Mouse (Mus musculus) heart, embryonic 14.5 days (tissue): ENCODE results near the gene Gpr146. TPM values are rescaled to one million over a fixed set of nuclear protein-coding genes. Genes with fewer than 3 reads are reported as not detected.

ENCODE experiments used
- ATAC-seq: fragments of 200-750 bp; cut with Nextera tagmentation; 2 replicates; pipeline ENCODE4 v1.8.0; 2017; ENCODE audit warnings: low read depth, moderate TSS enrichment; ENCODE audit not compliant: insufficient number of reproducible peaks, insufficient read depth, low FRiP score
- H3K27ac ChIP-seq, 2 experiments: fragments of 200-500 bp in 1 of 2; fragments of 300-500 bp in 1 of 2; sonication (generic) in 1 of 2; replicated peaks in 1 of 2; 2 replicates each; pipeline ENCODE4 v1.5.1; 2012 to 2014; ENCODE audit warnings: low read depth in 2 of 2, low read length in 2 of 2, control low read depth in 1 of 2, mild to moderate bottlenecking in 1 of 2, mixed read lengths in 1 of 2; ENCODE audit not compliant: control insufficient read depth in 1 of 2, insufficient read depth in 1 of 2
- H3K27me3 ChIP-seq: fragments of 300-500 bp; sonication (generic); 2 replicates; pipeline ENCODE4 v1.6.1; 2014; ENCODE audit warnings: mild to moderate bottlenecking, low read length, control low read depth; ENCODE audit not compliant: control insufficient read depth, insufficient read depth
- H3K36me3 ChIP-seq: fragments of 300-500 bp; sonication (generic); 2 replicates; pipeline ENCODE4 v1.6.1; 2014; ENCODE audit warnings: mild to moderate bottlenecking, control low read depth, low read length, mixed read lengths; ENCODE audit not compliant: control insufficient read depth, insufficient read depth
- H3K4me1 ChIP-seq, 2 experiments: fragments of 200-500 bp in 1 of 2; fragments of 300-500 bp in 1 of 2; sonication (generic) in 1 of 2; 2 replicates each; pipeline ENCODE4 v1.6.1; 2012 to 2014; ENCODE audit warnings: low read length in 2 of 2, control low read depth in 1 of 2, mixed read lengths in 1 of 2; ENCODE audit not compliant: control insufficient read depth in 2 of 2, insufficient read depth in 2 of 2
- H3K4me2 ChIP-seq: fragments of 300-500 bp; sonication (generic); 2 replicates; pipeline ENCODE4 v1.6.1; 2014; ENCODE audit warnings: mild to moderate bottlenecking, low read length
- H3K4me3 ChIP-seq, 2 experiments: fragments of 200-500 bp in 1 of 2; fragments of 300-500 bp in 1 of 2; sonication (generic) in 1 of 2; 2 replicates each; pipeline ENCODE4 v1.5.1; 2012 to 2014; ENCODE audit warnings: low read length in 2 of 2, mild to moderate bottlenecking in 2 of 2, control low read depth in 1 of 2, low read depth in 1 of 2, moderate library complexity in 1 of 2; ENCODE audit not compliant: control insufficient read depth in 1 of 2, insufficient read depth in 1 of 2
- H3K9ac ChIP-seq: fragments of 300-500 bp; sonication (generic); 2 replicates; pipeline ENCODE4 v1.6.1; 2014; ENCODE audit warnings: mild to moderate bottlenecking, low read length
- H3K9me3 ChIP-seq: fragments of 300-500 bp; sonication (generic); 2 replicates; pipeline ENCODE4 v1.6.1; 2016; ENCODE audit warnings: low read length, control low read depth; ENCODE audit not compliant: control insufficient read depth
- WGBS: fragments of 180-500 bp; shearing (Covaris S2); extraction: QIAGEN DNeasy Blood & Tissue Kit; methylation state at CpG from one replicate; pipeline ENCODE4 v1.1.7; 2014; 5-methylcytosine and 5-hydroxymethylcytosine counted together
- polyA plus RNA-seq: library from polyadenylated mRNA; unstranded; fragments of >200 nt; fragmentation: Nextera tagmentation; extraction: Ambion mirVana; gene quantifications from 2 replicates; pipeline ENCODE4 v1.2.1, GENCODE M21; 2014

The Gpr146 gene
- polyA plus RNA-seq, 1 experiment from 2014 or later: 9.5 TPM

DNA sequence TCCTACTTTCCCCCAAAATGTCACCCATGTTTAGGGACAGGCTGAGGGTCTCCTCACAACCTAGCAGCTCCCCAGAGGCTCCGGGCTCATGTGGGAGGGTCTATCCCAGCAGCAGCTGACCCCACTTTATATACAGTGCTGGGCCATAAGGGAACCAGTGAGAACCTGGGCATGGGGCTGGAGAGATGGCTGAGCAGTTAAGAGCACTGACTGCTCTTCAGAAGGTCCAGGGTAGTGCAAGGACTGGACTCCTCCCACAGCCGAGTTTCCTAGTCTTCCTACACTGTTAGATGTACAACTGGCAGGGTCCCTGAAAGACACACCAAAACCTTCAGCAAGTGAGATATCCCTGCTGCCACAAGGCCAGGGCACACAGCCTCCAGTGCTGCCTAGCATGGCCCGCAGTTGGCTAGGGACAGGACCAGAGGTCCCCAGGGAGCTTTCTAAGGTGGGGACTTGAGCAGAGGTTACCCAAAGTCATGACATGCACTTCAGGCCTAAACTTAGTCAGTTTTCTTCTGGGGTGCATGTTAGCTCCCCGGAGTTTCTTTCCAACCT lies 19.9 kb downstream of the Gpr146 start:
- 0 out of 4 replicates have a peak overlapping the region, but pooled peaks of 1 of the 2 experiments have one; percentile 35 for H3K27ac ChIP-seq
- no peak for ATAC-seq
- no peak overlapping the region for H3K4me3 ChIP-seq
- no peaks in the 10 kb centered on the region; the same call in 1 of the 2 replicates for H3K27me3 ChIP-seq
- WGBS: 72% methylated on average over 4 of the region's 4 CpGs
- H3K36me3 ChIP-seq: peaks cover 16% of the 10 kb centered on the region
- H3K9me3 ChIP-seq: no peaks in the 10 kb centered on the region
- peaks cover 16 to 20% of the 10 kb centered on the region in 2 experiments for H3K4me1 ChIP-seq
- peak overlapping the region; percentile 13; the same call in 1 of the 2 replicates for H3K9ac ChIP-seq
- H3K4me2 ChIP-seq: no peak overlapping the region

DNA sequence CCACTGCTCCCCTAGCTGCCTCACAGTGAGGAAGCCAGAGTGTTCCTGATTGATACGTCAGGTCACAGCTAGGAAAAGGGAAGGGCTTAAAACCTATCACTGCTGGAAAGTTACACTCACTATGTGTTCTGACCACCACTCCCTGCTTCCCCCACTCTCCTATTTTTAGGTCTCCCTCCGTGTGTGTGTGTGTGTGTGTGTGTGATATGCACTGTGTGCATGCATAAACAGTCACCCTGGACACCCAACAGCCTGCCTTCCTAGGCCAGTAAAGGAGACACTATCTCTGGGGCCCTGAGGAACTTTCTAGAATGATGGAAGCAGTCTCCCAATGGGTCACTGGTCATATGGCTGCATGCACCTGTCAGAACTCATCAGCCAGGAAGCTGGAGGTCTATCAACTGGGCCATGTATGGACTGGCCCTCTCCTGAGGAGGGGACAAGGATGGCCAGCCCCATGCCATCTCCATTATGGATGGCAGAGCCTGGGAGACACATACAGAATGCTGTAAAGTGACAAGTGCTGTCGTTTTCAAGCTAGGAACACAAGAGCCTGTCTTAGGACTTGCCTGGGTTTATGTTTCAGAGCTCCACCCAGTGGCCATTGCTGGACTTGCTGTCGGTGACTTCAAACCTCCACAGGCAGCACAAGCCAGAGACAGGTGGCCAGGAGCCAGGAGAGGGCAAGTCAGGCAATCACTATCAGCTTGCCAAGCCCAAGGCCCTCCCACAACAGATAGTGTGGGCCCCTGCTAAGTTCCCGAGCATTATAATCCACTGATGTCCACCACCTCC lies 20.7 kb downstream of the Gpr146 start:
- Histone ChIP-seq H3K27ac (0 out of 4 replicates have a peak overlapping the region, but pooled peaks have one; percentile 18 to 35), H3K4me3 (no peak overlapping the region), H3K4me2 (peak overlapping the region; percentile 23; the same call in 1 of the 2 replicates), H3K4me1 (peaks cover 16 to 20% of the 10 kb centered on the region in 2 experiments), H3K27me3 (no peaks in the 10 kb centered on the region; the same call in 1 of the 2 replicates), H3K9ac (peak overlapping the region; percentile 48; the same call in 1 of the 2 replicates), H3K36me3 (peaks cover 9% of the 10 kb centered on the region), H3K9me3 (no peaks in the 10 kb centered on the region)
- WGBS: 11% methylated on average over 5 of the region's 5 CpGs
- ATAC-seq: peak; percentile 81

DNA sequence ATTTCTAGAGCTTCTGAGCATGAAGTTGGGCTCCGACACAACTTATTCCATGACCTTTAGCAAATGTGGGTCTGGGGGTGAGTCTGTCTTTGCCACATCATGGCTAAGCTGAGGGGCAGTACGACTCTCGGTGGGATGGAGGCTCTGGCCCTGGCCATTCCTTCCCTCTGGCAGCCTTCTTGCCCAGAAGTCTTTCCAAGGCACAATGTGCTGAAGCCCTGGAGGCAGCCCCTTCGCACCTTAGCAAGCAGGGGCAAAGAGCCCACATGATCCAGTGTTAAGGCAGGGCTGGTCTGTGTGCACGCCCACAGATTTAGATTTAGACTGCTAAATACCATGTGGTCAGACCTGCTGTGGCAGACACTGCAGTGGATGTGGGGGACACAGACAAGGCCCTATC lies 21.3 kb downstream of the Gpr146 start:
- Histone ChIP-seq H3K36me3 (peaks cover 3% of the 10 kb centered on the region), H3K4me2 (peak overlapping the region; percentile 23; the same call in 1 of the 2 replicates), H3K27me3 (no peaks in the 10 kb centered on the region; the same call in 1 of the 2 replicates), H3K4me3 (no peak overlapping the region), H3K27ac (no peak overlapping the region), H3K4me1 (peaks cover 16 to 20% of the 10 kb centered on the region in 2 experiments), H3K9me3 (no peaks in the 10 kb centered on the region), H3K9ac (peak overlapping the region; percentile 48; the same call in 1 of the 2 replicates)
- ATAC-seq: no peak
- 65% methylated on average over 5 of the region's 5 CpGs for WGBS

GRCm38 (mm10) chr5:139399991-139400390 lies 22.5 kb downstream of the Gpr146 start:
- H3K9me3 ChIP-seq: no peaks in the 10 kb centered on the region
- no peak overlapping the region for H3K4me3 ChIP-seq
- no peaks in the 10 kb centered on the region; the same call in 1 of the 2 replicates for H3K27me3 ChIP-seq
- H3K4me1 ChIP-seq: peaks cover 17 to 22% of the 10 kb centered on the region in 2 experiments
- no peak for ATAC-seq
- WGBS: 72% methylated on average over 14 of the region's 14 CpGs
- no peaks in the 10 kb centered on the region for H3K36me3 ChIP-seq
- H3K9ac ChIP-seq: no peak overlapping the region
- H3K4me2 ChIP-seq: no peak overlapping the region
- no peak overlapping the region for H3K27ac ChIP-seq

GRCm38 (mm10) chr5:139402106-139402505 lies 24.6 kb downstream of the Gpr146 start:
- Histone ChIP-seq H3K27ac (no peak overlapping the region), H3K27me3 (no peaks in the 10 kb centered on the region; the same call in 1 of the 2 replicates), H3K9ac (no peak overlapping the region), H3K9me3 (no peaks in the 10 kb centered on the region), H3K4me2 (no peak overlapping the region), H3K4me3 (no peak overlapping the region), H3K36me3 (no peaks in the 10 kb centered on the region), H3K4me1 (peaks cover 28 to 35% of the 10 kb centered on the region in 2 experiments)
- no peak for ATAC-seq
- WGBS: 91% methylated on average over 2 of the region's 2 CpGs

DNA sequence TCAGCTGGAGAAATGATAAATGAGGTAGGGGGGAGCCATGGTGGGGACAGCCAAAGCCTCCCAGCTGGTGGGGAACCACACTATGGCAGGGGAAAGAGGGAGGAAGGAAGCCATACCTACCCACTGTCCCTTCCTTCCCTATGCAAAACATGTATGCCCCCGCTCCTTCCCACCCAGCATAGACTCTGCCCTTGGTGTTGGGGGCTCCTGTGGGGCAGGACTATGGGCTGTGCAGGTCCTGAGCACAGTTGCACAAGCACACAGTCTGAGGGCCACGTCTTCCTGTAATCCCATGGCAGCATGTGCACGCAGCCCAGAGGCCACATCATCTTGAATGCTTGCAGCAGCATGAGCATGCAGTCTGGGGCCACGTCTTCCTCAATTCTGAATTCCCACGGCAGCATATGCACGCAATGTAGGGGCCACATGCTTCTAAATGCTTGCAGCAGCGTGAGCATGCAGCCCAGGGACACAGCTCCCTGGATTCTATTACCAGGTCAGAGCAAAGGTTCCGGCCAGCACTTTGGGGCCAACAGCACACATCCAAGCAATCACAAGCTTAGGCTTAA lies 26.3 kb downstream of the Gpr146 start:
- no peaks in the 10 kb centered on the region for H3K9me3 ChIP-seq
- H3K4me1 ChIP-seq: peaks cover 13 to 24% of the 10 kb centered on the region in 2 experiments
- H3K27ac ChIP-seq: no peak overlapping the region
- no peak overlapping the region for H3K9ac ChIP-seq
- WGBS: 89% methylated on average over 8 of the region's 8 CpGs
- H3K27me3 ChIP-seq: peaks cover 4% of the 10 kb centered on the region
- H3K4me2 ChIP-seq: no peak overlapping the region
- ATAC-seq: no peak
- no peak overlapping the region for H3K4me3 ChIP-seq
- H3K36me3 ChIP-seq: no peaks in the 10 kb centered on the region

GRCm38 (mm10) chr5:139404801-139405401 lies 27.4 kb downstream of the Gpr146 start, which contains the start of gene C130050O18Rik:
C130050O18Rik (plus strand) TSS chr5:139405280.
- 74% methylated on average over 6 of the region's 6 CpGs for WGBS
- Histone ChIP-seq H3K4me2 (no peak within 1 kb of the TSS), H3K27ac (no peak within 1 kb of the TSS)

More at GRCm38 (mm10) chr5:139404801-139405401, 27.4 kb downstream of the Gpr146 start, which contains the start of gene C130050O18Rik:
- Histone ChIP-seq H3K4me1 (peaks cover 20 to 33% of the 10 kb centered on the region in 2 experiments), H3K9ac (no peak within 1 kb of the TSS), H3K27me3 (peaks cover 4% of the 10 kb centered on the region), H3K36me3 (no peaks in the 10 kb centered on the region), H3K4me3 (no peak within 1 kb of the TSS), H3K9me3 (no peaks in the 10 kb centered on the region)
- ATAC-seq: no peak
